Mouse (Mus musculus): ENCODE measurements at regions not wholly inside any gene's neighbourhood (a gene's known extent, or its start where the extent isn't known, plus 50 kb on each side); places are given as distances from the start of the nearest gene placed in this dataset.
A peak's percentile ranks its signal among the peaks of the same experiment; 100 is the strongest.

DNA sequence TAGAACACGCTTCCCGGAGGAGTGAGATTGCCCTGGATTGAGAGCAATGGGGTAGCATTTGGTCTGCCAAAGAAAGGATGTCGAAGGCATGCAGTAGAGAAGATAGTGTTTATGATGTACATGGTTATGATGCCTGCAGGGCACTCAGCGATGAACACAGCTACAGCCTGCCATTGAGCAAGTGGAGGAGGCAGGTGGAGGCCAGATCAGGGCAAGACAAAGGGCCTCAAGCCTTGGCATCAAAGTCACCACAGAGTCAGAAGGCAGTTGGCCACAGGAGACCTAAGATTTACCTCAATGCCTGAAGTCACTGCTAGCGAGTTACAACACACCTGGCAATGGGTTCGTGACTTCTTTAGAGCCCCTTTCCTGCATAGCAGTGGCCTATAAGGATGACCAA, 89.3 kb upstream of the Hnrnpa3 start:
- no peak for DNase-seq (ENCODE audit: low spot score)

DNA sequence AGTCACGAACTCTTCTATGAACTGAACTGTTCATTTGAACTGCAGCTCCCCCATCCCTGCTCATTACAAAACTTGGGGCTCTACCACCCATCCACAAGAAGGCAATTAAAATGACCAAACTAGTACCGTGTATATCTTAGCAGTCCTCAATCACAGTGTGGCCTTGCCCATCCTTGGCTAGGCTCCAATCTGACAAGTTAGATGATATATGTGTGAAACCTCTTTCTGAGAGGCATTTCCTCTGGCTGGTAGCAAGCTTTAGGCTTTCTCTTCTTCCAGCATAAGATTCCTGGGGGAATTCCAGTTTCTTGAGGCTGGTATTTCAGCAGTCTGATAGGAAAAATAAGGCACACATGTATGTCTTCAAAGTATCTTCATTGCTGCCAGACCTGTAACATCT, 88.8 kb upstream of the Hnrnpa3 start:
- DNase-seq (ENCODE audit: low spot score), result no peak

DNA sequence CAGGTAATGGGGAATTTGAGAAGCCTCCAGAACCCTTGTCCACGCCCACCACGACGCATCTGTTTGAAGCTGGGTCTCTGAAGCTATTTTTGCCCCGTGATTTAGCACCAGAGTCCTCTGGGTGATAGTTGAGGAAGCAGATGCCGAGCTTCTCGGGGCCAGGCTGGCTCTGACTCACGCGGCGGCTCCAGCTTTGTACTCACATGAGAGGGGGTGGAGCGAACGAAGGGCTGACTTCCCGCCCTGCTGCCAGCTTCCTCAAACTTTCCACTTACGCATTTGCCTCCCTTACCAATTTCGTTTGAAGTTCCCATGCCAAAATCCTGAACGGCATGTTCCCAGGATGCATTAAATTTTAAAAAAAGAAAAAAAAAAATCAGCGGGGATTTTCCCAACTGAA, 74.1 kb upstream of the Hnrnpa3 start:
- no peak for DNase-seq (ENCODE audit: low spot score)

DNA sequence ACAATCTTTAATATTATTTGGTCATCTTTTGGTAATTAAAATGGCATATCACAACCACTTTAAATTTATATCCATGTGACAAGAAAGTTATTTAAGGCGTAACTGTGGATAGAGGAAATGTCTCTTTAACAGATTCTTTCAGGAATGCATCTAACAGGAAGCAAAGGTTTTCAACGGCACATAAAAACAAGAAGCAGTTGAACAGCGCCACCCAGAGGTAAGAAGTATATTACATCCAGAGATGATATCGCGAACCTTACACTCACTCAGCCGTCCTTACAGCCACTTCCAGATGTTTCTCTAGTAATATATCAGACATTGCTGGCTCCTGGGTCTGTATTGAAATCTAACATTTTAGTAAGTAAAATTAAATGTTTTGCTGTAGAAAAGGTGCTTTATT, 70.5 kb upstream of the Hnrnpa3 start:
- DNase-seq (ENCODE audit: low spot score), result peak; percentile 84

DNA sequence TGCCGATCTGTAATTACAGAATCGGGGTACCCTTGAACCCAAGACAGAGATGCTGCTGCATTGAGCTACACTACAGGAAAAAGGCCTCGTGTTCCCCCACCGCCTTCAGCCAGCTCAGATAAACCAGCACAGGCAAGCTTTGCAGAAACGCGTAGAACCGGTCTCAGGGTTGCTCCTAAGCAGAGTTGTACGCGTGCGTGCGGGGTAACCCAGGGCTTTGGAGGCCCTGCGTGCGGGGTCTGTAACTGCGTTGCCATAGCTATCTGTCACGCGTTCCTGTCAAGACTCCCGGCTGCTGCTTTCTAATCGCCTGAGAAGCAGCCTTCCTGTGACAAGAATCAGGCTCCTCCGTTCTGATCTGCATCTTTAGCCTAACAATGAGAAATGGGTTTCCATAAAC, 69.6 kb upstream of the Hnrnpa3 start:
- DNase-seq (ENCODE audit: low spot score), result no peak

- DNase-seq (ENCODE audit: low spot score), result peak; percentile 66
These were observed 68.9 kb upstream of the Hnrnpa3 start for GRCm38 (mm10) chr2:75590175-75590574.

DNA sequence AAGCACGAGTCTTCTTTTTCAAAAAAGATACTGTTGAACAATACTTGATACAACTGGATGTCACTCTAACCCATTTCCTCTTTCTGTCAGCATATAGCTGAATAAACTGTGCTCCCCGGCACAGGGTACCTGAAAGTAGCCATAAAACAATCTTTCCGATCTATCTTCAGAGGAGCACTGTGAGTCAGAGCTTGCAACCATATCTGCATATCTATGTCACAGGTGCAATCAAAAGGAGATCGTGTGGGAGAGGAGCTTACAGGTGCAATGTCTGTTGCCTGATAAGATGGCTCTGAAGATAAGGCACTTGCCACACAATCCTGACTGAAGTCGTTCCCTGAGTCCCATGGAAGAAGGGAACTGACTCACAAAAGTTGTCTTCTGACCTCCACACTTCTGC, 58.5 kb upstream of the Hnrnpa3 start:
- no peak for DNase-seq (ENCODE audit: low spot score)

DNA sequence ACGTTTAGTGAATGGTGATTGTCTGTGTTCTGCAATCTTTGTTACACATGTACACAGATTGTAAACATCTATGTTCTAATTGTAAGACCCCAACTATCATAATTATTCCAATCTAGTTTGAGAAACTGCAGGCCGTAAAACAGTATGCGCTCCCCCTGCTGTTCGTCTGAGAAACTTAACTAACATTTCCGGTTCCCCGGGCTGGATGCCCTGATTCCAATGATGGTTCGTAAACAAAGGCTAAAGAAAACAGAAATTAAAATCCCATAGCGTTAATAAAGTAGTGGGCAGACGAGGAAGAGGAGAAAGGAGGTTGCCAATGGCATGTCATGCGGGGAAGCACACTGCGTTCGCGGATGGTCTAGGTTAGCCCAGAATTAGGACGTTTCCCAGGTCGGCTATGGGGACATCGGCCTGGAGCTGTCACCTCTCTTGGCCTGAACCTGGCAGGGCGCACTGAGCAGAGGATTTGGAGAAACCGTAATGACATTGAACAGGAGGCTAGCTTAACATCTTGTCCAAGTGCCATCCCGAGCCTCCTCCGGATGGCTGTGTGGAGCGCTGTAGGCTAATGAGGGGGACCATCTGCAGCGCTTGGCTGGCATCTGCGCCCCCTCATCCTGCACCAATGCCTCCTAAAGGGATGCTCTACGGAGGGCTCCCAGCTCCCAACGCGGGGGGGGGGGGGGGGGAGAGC, 55.7 kb upstream of the Hnrnpa3 start:
- DNase-seq (ENCODE audit: low spot score), result no peak

DNA sequence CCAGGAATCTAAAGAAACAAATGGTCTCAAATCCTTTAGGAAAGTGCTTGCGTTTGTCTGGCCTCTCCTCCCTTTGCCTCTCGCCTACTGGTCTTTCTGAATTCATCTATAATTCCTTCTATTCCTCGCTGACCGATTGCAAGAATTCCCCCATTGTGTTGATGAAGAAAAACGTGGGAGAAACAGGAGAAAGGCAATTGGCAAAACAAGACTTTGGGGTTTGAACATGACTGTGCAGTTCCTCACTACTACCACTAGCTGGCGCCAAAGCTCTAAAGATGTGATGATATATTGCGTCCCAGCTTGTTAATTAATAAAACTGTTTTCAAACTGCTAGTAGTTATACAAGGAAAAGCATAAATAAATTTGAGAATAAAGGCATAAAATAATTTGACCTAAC, 53.4 kb upstream of the Hnrnpa3 start:
- DNase-seq (ENCODE audit: low spot score), result no peak

DNA sequence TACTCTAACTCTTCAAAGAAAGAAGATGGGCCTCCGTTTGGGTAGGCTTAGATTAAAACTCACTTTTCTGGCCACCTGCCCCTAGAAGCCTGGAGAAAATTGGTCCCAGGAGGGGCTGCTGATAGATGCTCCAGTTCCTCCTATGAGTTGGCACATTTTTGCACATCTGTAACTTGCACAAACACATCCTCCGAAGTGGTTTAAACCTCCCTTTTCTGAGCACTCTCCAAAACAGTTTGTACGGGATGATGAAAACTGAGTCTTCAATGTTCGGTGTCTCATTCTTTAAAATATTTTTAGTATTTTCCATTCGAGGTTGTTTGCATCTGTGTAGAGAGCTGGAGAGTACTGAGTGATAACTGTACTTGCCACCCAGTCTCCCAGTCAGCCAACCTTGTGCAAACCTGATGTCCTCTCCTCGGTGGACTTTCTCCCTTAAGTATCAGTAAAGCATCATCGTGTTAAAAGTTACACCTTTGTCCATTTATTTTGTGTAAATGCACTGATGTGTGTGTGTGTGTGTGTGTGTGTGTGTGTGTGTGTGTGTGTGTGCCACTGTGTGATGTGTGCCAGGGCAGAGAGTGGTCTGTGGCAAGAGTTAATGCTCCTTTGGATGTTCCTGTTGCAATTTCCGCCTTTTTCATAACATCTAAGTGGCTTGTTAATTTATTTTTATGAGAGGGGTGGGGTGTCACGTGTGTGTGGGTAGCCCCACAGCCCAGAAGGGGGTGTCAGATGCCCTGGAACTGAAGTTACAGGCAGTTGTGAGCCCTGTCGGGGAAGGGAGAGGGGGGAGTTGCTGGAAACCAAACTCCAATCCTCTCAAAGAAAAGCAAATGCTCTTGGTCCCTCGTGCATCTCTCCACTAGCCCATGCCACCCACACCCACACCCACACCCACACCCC, 51.8 kb upstream of the Hnrnpa3 start:
- no peak for DNase-seq (ENCODE audit: low spot score)

- DNase-seq (ENCODE audit: low spot score), result no peak
These were observed 51.1 kb upstream of the Hnrnpa3 start for GRCm38 (mm10) chr2:75607958-75608357.

DNA sequence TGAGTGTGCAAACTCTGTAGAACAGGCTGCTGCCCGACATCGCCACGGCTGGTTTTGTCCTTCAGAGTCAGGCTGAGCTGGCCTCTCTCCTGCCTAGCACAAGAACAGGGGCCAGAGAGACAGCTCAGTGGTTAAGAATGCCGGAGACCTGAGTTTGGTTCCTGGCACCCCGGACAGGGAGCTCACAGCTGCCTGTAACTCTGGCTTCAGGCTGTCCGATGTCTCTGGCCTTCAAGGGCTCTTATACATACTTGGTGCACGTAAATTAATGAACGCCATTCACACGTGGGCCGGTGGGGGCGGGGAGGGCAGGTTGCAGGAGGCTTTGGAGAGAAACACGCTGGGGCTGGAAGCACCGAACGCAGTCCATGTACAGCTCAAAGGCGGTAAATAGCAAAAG, 50.6 kb upstream of the Hnrnpa3 start:
- no peak for DNase-seq (ENCODE audit: low spot score)

DNA sequence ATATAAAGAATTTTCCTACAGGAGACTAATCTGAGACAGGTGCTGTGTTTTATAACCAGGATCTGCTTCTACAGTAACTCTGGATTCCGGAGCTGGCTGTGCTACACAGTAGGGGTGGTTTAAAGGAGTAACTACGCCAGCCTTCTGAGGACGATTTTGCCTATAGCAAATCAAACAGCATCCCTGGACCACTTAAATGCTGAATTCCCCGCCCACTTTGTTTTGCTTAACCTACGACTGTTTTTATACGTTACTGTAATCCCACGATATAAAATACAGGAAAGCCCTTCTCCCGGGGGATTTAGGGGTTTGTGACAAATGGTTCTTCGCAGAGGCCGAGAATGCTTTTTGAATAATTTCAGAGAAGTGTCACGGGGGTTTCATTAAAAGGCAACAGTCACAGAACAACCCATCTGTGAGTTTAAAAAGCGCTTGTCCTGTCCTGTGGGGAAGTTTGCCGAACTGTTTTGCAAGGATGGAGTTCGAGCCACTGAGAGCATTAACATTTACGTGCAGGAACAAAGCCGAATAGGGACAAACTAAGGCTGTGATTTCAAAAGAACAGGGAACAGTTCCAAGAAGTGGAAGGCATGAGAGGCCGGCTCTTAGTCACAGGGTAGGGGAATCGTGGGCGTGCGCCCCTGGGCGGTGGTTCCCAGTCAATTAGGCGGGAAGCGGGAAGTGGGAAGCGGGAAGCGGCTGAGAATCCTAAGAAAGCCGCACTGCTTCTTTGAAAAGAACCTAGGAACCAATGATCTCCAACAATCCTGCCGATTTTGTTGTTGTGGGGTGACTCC, 49.7 kb upstream of the Hnrnpa3 start:
- no peak for DNase-seq (ENCODE audit: low spot score)
